Mouse (Mus musculus) embryonic fibroblast, embryonic 13.5 days (primary cell): ENCODE data around the gene Adora2a. TPM values are rescaled to one million over a fixed set of nuclear protein-coding genes. Genes with fewer than 3 reads are reported as not detected.

ENCODE experiments used
- H3K27ac ChIP-seq: 2 replicates; pipeline ENCODE4 v1.5.1; 2012; ENCODE audit warnings: low read length, control low read depth, inconsistent platforms; ENCODE audit not compliant: insufficient read depth
- H3K4me1 ChIP-seq: 2 replicates; pipeline ENCODE4 v1.6.1; 2011; ENCODE audit warnings: low read length; ENCODE audit not compliant: control insufficient read depth, insufficient read depth
- H3K4me3 ChIP-seq: 2 replicates; pipeline ENCODE4 v1.5.1; 2011; ENCODE audit warnings: mild to moderate bottlenecking, control low read depth, low read length; ENCODE audit not compliant: insufficient read depth
- CTCF ChIP-seq: IDR thresholded peaks from 2 replicates; pipeline ENCODE4 v1.5.1; 2011; ENCODE audit warnings: mild to moderate bottlenecking, control low read depth, low read length, moderate library complexity, borderline replicate concordance; ENCODE audit not compliant: insufficient read depth
- POLR2A ChIP-seq: IDR thresholded peaks from 2 replicates; pipeline ENCODE4 v1.6.1; 2011; ENCODE audit warnings: low read depth, mild to moderate bottlenecking, control low read depth, low read length, moderate library complexity
- polyA plus RNA-seq: library from polyadenylated mRNA; stranded (reverse); fragments of >200 nt; gene quantifications from 2 replicates; pipeline ENCODE4 v1.2.4, GENCODE M21; 2011; ENCODE audit warnings: low read depth; ENCODE audit not compliant: missing spikeins, insufficient read length

The Adora2a gene
- polyA plus RNA-seq, 1 experiment, result 1.0 TPM

DNA sequence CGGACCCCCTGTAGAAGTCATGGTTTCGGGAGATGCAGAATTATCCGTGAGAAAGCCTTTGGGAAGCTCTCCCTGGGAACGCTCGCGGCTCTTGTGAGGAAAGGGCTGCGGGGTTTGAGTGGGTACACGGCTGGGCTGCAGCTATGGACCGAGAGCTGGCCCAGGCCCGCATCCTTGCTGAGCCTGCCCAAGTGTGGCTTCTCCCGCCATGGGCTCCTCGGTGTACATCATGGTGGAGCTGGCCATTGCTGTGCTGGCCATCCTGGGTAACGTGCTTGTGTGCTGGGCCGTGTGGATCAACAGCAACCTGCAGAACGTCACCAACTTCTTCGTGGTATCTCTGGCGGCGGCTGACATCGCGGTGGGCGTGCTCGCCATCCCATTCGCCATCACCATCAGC, 9.1 kb downstream of the Adora2a start:
- TF ChIP-seq POLR2A (no peak), CTCF (no peak)
- Histone ChIP-seq H3K4me1 (no peaks in the 10 kb centered on the region), H3K27ac (no peak overlapping the region), H3K4me3 (no peak overlapping the region)

- TF ChIP-seq POLR2A, result no peak
- no peak for TF ChIP-seq CTCF
- H3K4me1 ChIP-seq, result no peaks in the 10 kb centered on the region
- H3K4me3 ChIP-seq, result no peak overlapping the region
- H3K27ac ChIP-seq, result no peak overlapping the region
Observed at GRCm38 (mm10) chr10:75326553-75326952, 9.9 kb downstream of the Adora2a start.

GRCm38 (mm10) chr10:75327081-75327480, 10.4 kb downstream of the Adora2a start:
- TF ChIP-seq POLR2A, result no peak

DNA sequence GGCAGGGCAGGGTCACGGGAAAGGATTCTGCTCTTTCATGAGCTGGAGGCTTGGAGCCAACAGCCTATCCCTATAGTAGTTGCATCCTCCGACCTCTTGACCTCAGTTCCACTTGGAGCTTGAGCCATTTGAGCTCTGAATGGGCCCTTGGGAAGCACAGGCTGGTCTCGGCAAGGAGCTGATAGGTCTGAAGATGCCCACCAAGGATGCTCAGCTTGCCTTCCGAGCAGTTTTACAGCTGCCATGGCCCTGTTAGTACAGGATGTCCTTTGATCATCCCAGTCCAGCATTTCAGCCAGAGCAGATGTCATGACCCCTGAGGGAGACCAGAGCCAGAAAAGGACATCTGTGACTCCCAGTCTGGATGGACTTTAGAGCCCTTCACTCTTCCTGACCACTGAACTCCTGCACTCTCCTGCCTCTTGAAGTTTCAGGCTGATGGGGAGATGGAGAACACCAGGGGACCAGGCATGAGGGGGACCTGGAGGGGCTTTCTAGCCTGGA, 11.6 kb downstream of the Adora2a start:
- no peaks in the 10 kb centered on the region for H3K4me1 ChIP-seq
- no peak overlapping the region for H3K4me3 ChIP-seq
- TF ChIP-seq CTCF (no peak), POLR2A (no peak)
- H3K27ac ChIP-seq, result no peak overlapping the region

More at GRCm38 (mm10) chr10:75327081-75327480, 10.4 kb downstream of the Adora2a start:
- H3K27ac ChIP-seq, result no peak overlapping the region
- no peaks in the 10 kb centered on the region for H3K4me1 ChIP-seq
- H3K4me3 ChIP-seq, result no peak overlapping the region

DNA sequence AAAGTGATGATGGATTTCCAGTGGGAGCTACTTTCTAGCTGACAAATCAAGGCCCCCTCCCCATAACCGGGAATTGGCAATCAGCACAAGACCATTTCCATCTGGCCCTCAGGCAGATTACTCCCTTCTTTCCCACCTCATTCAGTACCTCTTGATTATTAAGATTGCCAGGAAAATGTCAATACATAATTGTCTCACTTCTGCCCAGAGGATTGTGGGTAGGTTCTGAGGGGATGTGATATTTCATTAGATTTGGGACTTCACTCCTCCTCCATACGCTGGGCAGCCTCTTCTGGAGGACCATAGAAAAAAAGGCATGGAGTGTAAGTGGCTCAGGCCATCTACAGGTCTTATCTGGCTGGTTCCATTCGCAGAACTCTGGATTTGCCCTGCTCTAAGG, 15.6 kb downstream of the Adora2a start:
- no peaks in the 10 kb centered on the region for H3K4me1 ChIP-seq
- TF ChIP-seq CTCF (no peak), POLR2A (no peak)
- no peak overlapping the region for H3K27ac ChIP-seq
- H3K4me3 ChIP-seq, result no peak overlapping the region

GRCm38 (mm10) chr10:75333176-75333776, 16.6 kb downstream of the Adora2a start:
- TF ChIP-seq POLR2A (no peak), CTCF (no peak)
- H3K4me1 ChIP-seq, result no peaks in the 10 kb centered on the region
- no peak overlapping the region for H3K4me3 ChIP-seq
- H3K27ac ChIP-seq, result no peak overlapping the region

- no peak for TF ChIP-seq CTCF
- no peak for TF ChIP-seq POLR2A
- Histone ChIP-seq H3K4me3 (no peak overlapping the region), H3K27ac (no peak overlapping the region), H3K4me1 (no peaks in the 10 kb centered on the region)
Observed at GRCm38 (mm10) chr10:75334175-75334574, 17.5 kb downstream of the Adora2a start.

DNA sequence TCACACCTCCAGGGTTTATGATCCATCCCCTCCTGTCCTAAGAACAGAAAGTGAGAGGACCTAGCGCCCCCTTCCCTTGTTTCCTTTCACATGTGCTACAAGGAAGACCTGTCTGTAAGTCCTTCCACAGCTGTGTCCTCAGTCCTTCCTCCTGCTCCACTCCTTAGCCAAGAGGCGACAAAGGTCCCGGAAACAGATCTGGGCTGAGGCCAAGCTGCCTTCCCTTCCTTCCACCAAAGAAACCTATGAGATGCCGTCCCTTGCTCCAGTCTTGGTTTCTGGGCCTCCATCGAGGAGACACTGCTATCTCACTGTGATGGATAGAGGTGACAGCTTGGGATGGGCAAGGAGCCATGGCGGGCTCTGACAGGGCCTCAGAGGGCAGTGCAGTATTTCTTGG, 18.4 kb downstream of the Adora2a start:
- Histone ChIP-seq H3K4me1 (no peaks in the 10 kb centered on the region), H3K4me3 (no peak overlapping the region), H3K27ac (no peak overlapping the region)
- TF ChIP-seq POLR2A (no peak), CTCF (no peak)

- no peak overlapping the region for H3K4me3 ChIP-seq
- TF ChIP-seq POLR2A, result no peak
- no peaks in the 10 kb centered on the region for H3K4me1 ChIP-seq
- H3K27ac ChIP-seq, result no peak overlapping the region
Observed at GRCm38 (mm10) chr10:75337231-75337630, 20.6 kb downstream of the Adora2a start.

DNA sequence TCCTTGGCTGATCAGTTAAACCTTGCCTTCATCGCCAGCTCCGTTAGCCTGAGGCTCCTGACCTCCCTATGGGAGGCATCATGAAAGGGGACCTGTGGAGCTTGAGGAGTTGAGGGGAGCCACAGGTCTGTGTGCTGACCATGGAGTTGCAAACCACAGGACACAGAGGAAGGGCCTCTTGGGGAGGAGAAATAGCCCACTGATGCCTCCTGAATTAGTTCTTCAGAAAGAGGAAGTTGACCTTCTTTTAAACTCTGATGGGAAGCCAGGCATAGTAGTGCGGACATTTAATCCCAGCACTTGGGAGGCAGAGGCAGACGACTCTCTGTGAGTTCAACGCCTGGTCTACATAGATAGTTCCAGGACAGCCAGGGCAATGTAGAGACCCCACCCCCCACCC, 22.2 kb downstream of the Adora2a start:
- H3K4me1 ChIP-seq, result no peaks in the 10 kb centered on the region
- H3K27ac ChIP-seq, result no peak overlapping the region
- TF ChIP-seq CTCF (no peak), POLR2A (no peak)
- no peak overlapping the region for H3K4me3 ChIP-seq

- Histone ChIP-seq H3K4me1 (no peaks in the 10 kb centered on the region), H3K27ac (no peak overlapping the region), H3K4me3 (no peak overlapping the region)
- no peak for TF ChIP-seq CTCF
Observed at GRCm38 (mm10) chr10:75339377-75339776, 22.7 kb downstream of the Adora2a start.
